Comparison of ENCODE assay signal across 27 mouse cellular contexts in the genomic region with DNA sequence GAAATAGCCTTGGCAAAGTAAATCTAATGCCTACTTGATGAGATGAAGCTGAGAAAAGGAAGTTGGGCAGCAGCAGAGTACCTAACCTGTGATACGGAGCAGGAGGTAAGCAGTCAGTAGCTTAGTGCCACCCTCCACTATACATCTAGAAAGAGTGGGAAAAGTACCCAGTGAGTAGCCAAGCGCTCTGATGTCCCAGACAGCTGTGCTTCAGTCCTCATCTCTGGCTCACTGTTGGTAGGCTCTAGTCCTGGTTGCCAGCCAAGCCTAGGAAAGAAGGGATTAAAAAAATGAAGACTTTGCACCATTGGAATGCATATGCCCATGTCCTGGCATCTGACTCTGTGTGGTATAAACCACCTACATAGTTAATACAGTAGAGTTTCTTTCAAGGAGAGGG. TPM values are rescaled to one million over a fixed set of nuclear protein-coding genes. Genes with fewer than 3 reads are reported as not detected.
"Had no signal": no experiment of that assay in that cellular context is flagged by ENCODE, and none has a peak within 500 bp of the region (broad histone marks: within the 10 kb centered on the region; RNA-seq: fewer than 3 reads in every experiment).

No protein-coding gene starts in this region.

- H3K4me2 ChIP-seq: embryonic facial prominence, embryonic 12.5 days; embryonic facial prominence, embryonic 13.5 days; embryonic facial prominence, embryonic 15.5 days; forebrain, embryonic 12.5 days; forebrain, embryonic 13.5 days; forebrain, embryonic 15.5 days had no signal

- H3K4me3 ChIP-seq: embryonic facial prominence, embryonic 10.5 days; embryonic facial prominence, embryonic 12.5 days; embryonic facial prominence, embryonic 13.5 days; embryonic facial prominence, embryonic 15.5 days; erythroblast, embryonic 14.5 days; forebrain, embryonic 12.5 days; forebrain, embryonic 13.5 days; forebrain, embryonic 15.5 days; heart, adult 2 months had no signal

- H3K9me3 ChIP-seq: embryonic facial prominence, embryonic 10.5 days; embryonic facial prominence, embryonic 12.5 days; embryonic facial prominence, embryonic 13.5 days; embryonic facial prominence, embryonic 15.5 days; forebrain, embryonic 12.5 days; forebrain, embryonic 13.5 days; forebrain, embryonic 15.5 days had no signal

- H3K27ac ChIP-seq: embryonic facial prominence, embryonic 10.5 days; embryonic facial prominence, embryonic 12.5 days; embryonic facial prominence, embryonic 13.5 days; embryonic facial prominence, embryonic 15.5 days; forebrain, embryonic 12.5 days; forebrain, embryonic 13.5 days; forebrain, embryonic 15.5 days had no signal

- ATAC-seq: forebrain, embryonic 13.5 days; forebrain, embryonic 14.5 days; forebrain, embryonic 15.5 days; forebrain, embryonic 16.5 days; forebrain, postnatal 0 days had no signal

- H3K27me3 ChIP-seq: embryonic facial prominence, embryonic 12.5 days; embryonic facial prominence, embryonic 13.5 days; embryonic facial prominence, embryonic 15.5 days; forebrain, embryonic 12.5 days; forebrain, embryonic 13.5 days; forebrain, embryonic 15.5 days had no signal

- DNase-seq: cerebellum, adult 18-20 months; cerebellum, adult 2 months; cerebellum, adult 8-10 months; cerebellum, adult 9-10 months; cerebellum, adult 9-11 months; cerebellum, postnatal 10 days; cerebellum, postnatal 14 days; cerebellum, postnatal 25 days; cerebellum, postnatal 36 days; embryo, embryonic 11 days; forebrain, postnatal 0 days; gastrocnemius, postnatal 14 days; gastrocnemius, postnatal 25 days; gastrocnemius, postnatal 36 days; heart, adult 11 months; heart, adult 18-20 months; heart, adult 2 months had no signal

- H3K9ac ChIP-seq: embryonic facial prominence, embryonic 12.5 days; embryonic facial prominence, embryonic 13.5 days; embryonic facial prominence, embryonic 15.5 days; forebrain, embryonic 12.5 days; forebrain, embryonic 13.5 days; forebrain, embryonic 15.5 days; forebrain, postnatal 0 days had no signal

RNA-seq across cellular contexts. Expression of gene Rfx5, which starts 31.6 kb away (rescaled TPM):
- polyA plus RNA-seq: erythroblast, embryonic 14.5 days had no signal
